Mouse (Mus musculus) fibroblast of lung, adult 2 months (primary cell): ENCODE measurements around the gene Slc51a.
A peak's percentile ranks its signal among the peaks of the same experiment; 100 is the strongest.

Experiments used
- DNase-seq: peaks from one replicate; pipeline ENCODE4 v3.0.0-alpha.2; 2011; ENCODE audit warnings: low read depth

The Slc51a gene

GRCm38 (mm10) chr16:32487234-32488111, at the start of gene Slc51a:
TSS of gene Slc51a (minus strand) at chr16:32487879.
- DNase-seq, result no peak

GRCm38 (mm10) chr16:32535157-32535751, 47.6 kb upstream of the Slc51a start:
- no peak for DNase-seq

GRCm38 (mm10) chr16:32532878-32533826, 45.5 kb upstream of the Slc51a start:
- no peak for DNase-seq

- no peak for DNase-seq
Observed at GRCm38 (mm10) chr16:32526906-32527305, 39.2 kb upstream of the Slc51a start.

- DNase-seq, result no peak
Observed at GRCm38 (mm10) chr16:32524244-32524615, 36.6 kb upstream of the Slc51a start.

GRCm38 (mm10) chr16:32523462-32524243, 36.0 kb upstream of the Slc51a start:
- no peak for DNase-seq

GRCm38 (mm10) chr16:32522578-32523194, 35.0 kb upstream of the Slc51a start:
- DNase-seq, result no peak

GRCm38 (mm10) chr16:32520372-32520748, 32.7 kb upstream of the Slc51a start:
- peak; percentile 40 for DNase-seq

GRCm38 (mm10) chr16:32519656-32520371, 32.1 kb upstream of the Slc51a start:
- no peak for DNase-seq

- no peak for DNase-seq
Observed at GRCm38 (mm10) chr16:32517785-32518481, 30.3 kb upstream of the Slc51a start.

GRCm38 (mm10) chr16:32516006-32516962, 28.6 kb upstream of the Slc51a start:
- DNase-seq, result peak; percentile 27

GRCm38 (mm10) chr16:32513948-32514347, 26.3 kb upstream of the Slc51a start:
- DNase-seq, result no peak

GRCm38 (mm10) chr16:32513401-32513800, 25.7 kb upstream of the Slc51a start:
- no peak for DNase-seq

- no peak for DNase-seq
Observed at GRCm38 (mm10) chr16:32512921-32513320, 25.2 kb upstream of the Slc51a start.

GRCm38 (mm10) chr16:32511827-32512490, 24.3 kb upstream of the Slc51a start:
- DNase-seq, result no peak

GRCm38 (mm10) chr16:32511338-32511734, 23.7 kb upstream of the Slc51a start:
- no peak for DNase-seq

GRCm38 (mm10) chr16:32510399-32511337, 23.0 kb upstream of the Slc51a start:
- DNase-seq, result no peak
